Mouse (Mus musculus) hindbrain, embryonic 13.5 days (tissue): Measurements from ENCODE around the gene Bnip3. TPM values are rescaled to one million over a fixed set of nuclear protein-coding genes. Genes with fewer than 3 reads are reported as not detected.

Experiments used
- ATAC-seq: fragments of 200-750 bp; cut with Nextera tagmentation; 2 replicates; pipeline ENCODE4 v1.8.0; 2017; ENCODE audit warnings: moderate TSS enrichment; ENCODE audit not compliant: low FRiP score
- H3K27ac ChIP-seq: fragments of 300-500 bp; sonication (generic); 2 replicates; pipeline ENCODE4 v1.5.1; 2015; ENCODE audit warnings: inconsistent platforms, mild to moderate bottlenecking, moderate library complexity
- H3K27me3 ChIP-seq: fragments of 300-500 bp; sonication (generic); 2 replicates; pipeline ENCODE4 v1.6.1; 2015; ENCODE audit warnings: mild to moderate bottlenecking, inconsistent platforms
- H3K36me3 ChIP-seq: fragments of 300-500 bp; sonication (generic); 2 replicates; pipeline ENCODE4 v1.6.1; 2015; ENCODE audit warnings: mild to moderate bottlenecking, inconsistent platforms
- H3K4me1 ChIP-seq: fragments of 300-500 bp; sonication (generic); replicated peaks from 2 replicates; pipeline ENCODE4 v1.6.1; 2015; ENCODE audit warnings: inconsistent platforms
- H3K4me2 ChIP-seq: fragments of 300-500 bp; sonication (generic); 2 replicates; pipeline ENCODE4 v1.6.1; 2015; ENCODE audit warnings: inconsistent platforms, mild to moderate bottlenecking, moderate library complexity
- H3K4me3 ChIP-seq: fragments of 300-500 bp; sonication (generic); 2 replicates; pipeline ENCODE4 v1.5.1; 2015; ENCODE audit warnings: mild to moderate bottlenecking, inconsistent platforms
- H3K9ac ChIP-seq: fragments of 300-500 bp; sonication (generic); 2 replicates; pipeline ENCODE4 v1.6.1; 2015; ENCODE audit warnings: mild to moderate bottlenecking, inconsistent platforms
- H3K9me3 ChIP-seq: fragments of 300-500 bp; sonication (generic); 2 replicates; pipeline ENCODE4 v1.6.1; 2016; ENCODE audit warnings: inconsistent platforms
- WGBS: fragments of 180-500 bp; shearing (Covaris S2); methylation state at CpG from one replicate; pipeline ENCODE4 v1.1.7; 2015; 5-methylcytosine and 5-hydroxymethylcytosine counted together
- polyA plus RNA-seq: library from polyadenylated mRNA; unstranded; fragments of >200 nt; fragmentation: Nextera tagmentation; extraction: Ambion mirVana; gene quantifications from 2 replicates; pipeline ENCODE4 v1.2.1, GENCODE M21; 2015

The Bnip3 gene
- polyA plus RNA-seq, 1 experiment from 2014 or later: 89.9 TPM

DNA sequence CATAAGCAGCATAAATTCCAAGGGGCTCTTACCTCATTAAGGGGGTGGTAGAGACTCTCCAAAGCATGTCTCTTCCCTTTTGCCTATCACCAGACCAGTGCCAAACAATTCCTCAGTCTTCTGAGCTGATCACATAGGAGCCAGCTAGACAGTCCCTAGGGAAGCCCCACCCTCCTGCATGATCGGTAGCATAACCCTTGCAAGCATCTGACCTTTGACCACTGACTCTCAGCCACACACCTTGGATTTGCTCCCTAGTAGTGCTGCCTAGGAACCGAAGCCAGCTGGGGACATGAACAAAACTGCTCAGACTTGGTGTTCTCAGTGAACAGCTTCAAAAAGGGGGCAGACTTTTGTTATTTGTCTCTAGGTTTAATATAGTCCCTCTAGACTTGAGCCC is 11.2 kb downstream of the Bnip3 start:
- 78% methylated on average over 2 of the region's 2 CpGs for WGBS
- Histone ChIP-seq H3K4me1 (no peaks in the 10 kb centered on the region), H3K4me3 (no peak overlapping the region), H3K4me2 (no peak overlapping the region), H3K27me3 (no peaks in the 10 kb centered on the region), H3K9me3 (no peaks in the 10 kb centered on the region), H3K27ac (no peak overlapping the region), H3K9ac (no peak overlapping the region), H3K36me3 (peaks cover 37% of the 10 kb centered on the region)
- ATAC-seq: no peak

- no peak overlapping the region for H3K4me3 ChIP-seq
- peaks cover 42% of the 10 kb centered on the region for H3K36me3 ChIP-seq
Measured at GRCm38 (mm10) chr7:138885365-138886289, 23.7 kb downstream of the Bnip3 start.

DNA sequence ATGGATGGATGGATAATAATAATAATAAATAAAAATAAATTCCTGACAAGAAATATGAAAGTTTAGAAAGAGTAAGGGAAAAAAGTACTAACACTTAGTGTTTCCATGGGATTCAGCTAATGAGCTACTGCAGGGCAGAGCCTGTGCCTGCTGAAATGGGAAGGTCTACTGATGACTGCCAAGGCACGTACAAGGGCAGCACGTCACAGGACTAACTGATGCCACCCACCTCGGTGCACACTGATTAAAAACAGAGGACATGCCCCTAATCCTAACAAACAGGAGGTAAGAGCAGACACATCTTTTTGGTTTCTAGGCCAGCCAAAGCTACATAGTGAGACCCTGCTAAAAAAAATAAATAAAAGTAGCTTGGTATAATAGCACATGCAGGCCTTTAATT is 25.6 kb downstream of the Bnip3 start:
- Histone ChIP-seq H3K4me2 (no peak overlapping the region), H3K27me3 (no peaks in the 10 kb centered on the region), H3K9me3 (no peaks in the 10 kb centered on the region), H3K4me3 (no peak overlapping the region), H3K36me3 (peaks cover 61% of the 10 kb centered on the region), H3K4me1 (no peaks in the 10 kb centered on the region), H3K9ac (no peak overlapping the region), H3K27ac (no peak overlapping the region)
- ATAC-seq: no peak
- WGBS: 99% methylated on average over 3 of the region's 3 CpGs

More at GRCm38 (mm10) chr7:138885365-138886289, 23.7 kb downstream of the Bnip3 start:
- H3K4me1 ChIP-seq: no peaks in the 10 kb centered on the region
- H3K9me3 ChIP-seq: no peaks in the 10 kb centered on the region
- no peaks in the 10 kb centered on the region for H3K27me3 ChIP-seq
- no peak overlapping the region for H3K9ac ChIP-seq
- 90% methylated on average over 13 of the region's 13 CpGs for WGBS
- H3K4me2 ChIP-seq: no peak overlapping the region
- H3K27ac ChIP-seq: no peak overlapping the region
- no peak for ATAC-seq

DNA sequence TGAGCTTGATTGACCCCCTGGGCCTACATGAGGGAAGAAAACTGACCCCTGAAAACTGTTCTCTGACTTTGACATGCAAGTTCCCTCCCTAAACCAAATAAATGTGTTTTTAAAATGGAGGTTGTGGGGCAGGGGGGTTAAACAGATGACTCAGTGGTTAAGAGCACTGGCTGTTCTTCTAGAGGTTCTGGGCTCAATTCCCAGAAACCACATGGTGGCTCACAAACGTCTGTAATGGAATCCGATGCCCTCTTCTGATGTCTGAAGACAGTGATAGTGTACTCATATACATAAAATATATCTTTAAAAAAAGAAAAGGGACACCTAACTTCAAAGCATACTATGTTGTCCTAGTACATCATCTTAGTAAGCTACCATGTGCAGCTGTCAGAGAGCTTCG is 34.3 kb downstream of the Bnip3 start:
- H3K4me1 ChIP-seq: no peaks in the 10 kb centered on the region
- H3K9me3 ChIP-seq: no peaks in the 10 kb centered on the region
- no peak overlapping the region for H3K4me2 ChIP-seq
- H3K4me3 ChIP-seq: no peak overlapping the region
- ATAC-seq: no peak
- peaks cover 97% of the 10 kb centered on the region for H3K36me3 ChIP-seq
- no peak overlapping the region for H3K27ac ChIP-seq
- H3K9ac ChIP-seq: no peak overlapping the region
- WGBS: 91% methylated on average over 3 of the region's 3 CpGs
- H3K27me3 ChIP-seq: no peaks in the 10 kb centered on the region

GRCm38 (mm10) chr7:138872956-138873355 is 36.4 kb downstream of the Bnip3 start:
- H3K9ac ChIP-seq: no peak overlapping the region
- WGBS: 82% methylated on average over 3 of the region's 3 CpGs
- H3K4me2 ChIP-seq: no peak overlapping the region

DNA sequence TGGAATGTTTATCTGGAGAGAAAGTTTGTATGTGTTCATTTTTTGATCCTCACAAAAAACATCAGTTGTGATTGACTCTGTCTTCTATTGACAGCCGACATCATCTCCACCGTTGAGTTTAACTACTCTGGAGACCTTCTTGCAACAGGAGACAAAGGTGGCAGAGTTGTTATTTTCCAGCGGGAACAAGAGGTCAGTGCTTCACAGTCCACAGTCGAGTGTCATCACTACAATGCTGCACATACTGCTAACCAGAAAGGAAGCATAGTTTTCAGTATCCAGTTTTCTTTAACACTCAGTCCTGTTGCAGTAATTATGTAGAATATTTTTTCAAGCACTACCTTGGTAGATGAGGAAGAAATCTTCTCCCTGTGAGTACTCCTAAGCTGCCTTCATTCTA is 41.0 kb downstream of the Bnip3 start:
- 95% methylated on average over 4 of the region's 4 CpGs for WGBS
- no peak for ATAC-seq
- H3K27ac ChIP-seq: no peak overlapping the region
- H3K4me2 ChIP-seq: no peak overlapping the region
- peaks cover 6% of the 10 kb centered on the region; the same call in 1 of the 2 replicates for H3K4me1 ChIP-seq
- no peak overlapping the region for H3K4me3 ChIP-seq
- no peaks in the 10 kb centered on the region for H3K9me3 ChIP-seq
- no peaks in the 10 kb centered on the region for H3K27me3 ChIP-seq
- H3K9ac ChIP-seq: no peak overlapping the region
- peaks cover 43% of the 10 kb centered on the region for H3K36me3 ChIP-seq

More at GRCm38 (mm10) chr7:138872956-138873355, 36.4 kb downstream of the Bnip3 start:
- no peak overlapping the region for H3K27ac ChIP-seq
- H3K36me3 ChIP-seq: peaks cover 89% of the 10 kb centered on the region
- no peak for ATAC-seq
- no peaks in the 10 kb centered on the region for H3K4me1 ChIP-seq
- H3K27me3 ChIP-seq: no peaks in the 10 kb centered on the region
- H3K9me3 ChIP-seq: no peaks in the 10 kb centered on the region
- no peak overlapping the region for H3K4me3 ChIP-seq

- Histone ChIP-seq H3K4me1 (peaks cover 6% of the 10 kb centered on the region; the same call in 1 of the 2 replicates), H3K9ac (no peak overlapping the region), H3K9me3 (no peaks in the 10 kb centered on the region), H3K4me3 (no peak overlapping the region), H3K4me2 (no peak overlapping the region), H3K27me3 (no peaks in the 10 kb centered on the region), H3K36me3 (peaks cover 36% of the 10 kb centered on the region), H3K27ac (no peak overlapping the region)
- 77% methylated on average over 6 of the region's 6 CpGs for WGBS
- no peak for ATAC-seq
Measured at GRCm38 (mm10) chr7:138867286-138867685, 42.0 kb downstream of the Bnip3 start.

DNA sequence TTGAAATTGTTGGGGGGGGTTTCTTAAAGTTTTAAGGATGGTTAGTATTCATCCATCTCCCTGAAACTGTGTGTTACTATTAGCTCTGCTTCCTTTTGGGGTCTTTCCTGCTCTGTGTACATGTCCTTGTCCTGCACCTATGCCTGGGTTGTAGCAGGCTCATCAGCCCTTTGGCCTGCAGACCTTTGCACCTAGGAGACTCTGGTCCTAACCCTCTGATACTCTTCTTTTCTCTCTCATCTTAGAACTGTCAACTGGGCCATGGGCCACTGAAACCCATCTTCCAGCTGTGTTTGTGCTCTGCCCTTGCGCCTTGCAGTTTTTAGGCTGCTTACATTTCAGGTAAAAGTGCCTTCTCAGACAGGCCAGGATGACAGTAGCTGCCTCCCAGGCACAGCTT is 44.5 kb downstream of the Bnip3 start:
- Histone ChIP-seq H3K27ac (no peak overlapping the region), H3K4me3 (no peak overlapping the region), H3K9ac (no peak overlapping the region), H3K4me1 (peaks cover 6% of the 10 kb centered on the region; the same call in 1 of the 2 replicates), H3K36me3 (peaks cover 21% of the 10 kb centered on the region), H3K9me3 (no peaks in the 10 kb centered on the region), H3K27me3 (no peaks in the 10 kb centered on the region), H3K4me2 (no peak overlapping the region)
- 96% methylated on average over 1 of the region's 1 CpGs for WGBS
- no peak for ATAC-seq

GRCm38 (mm10) chr7:138863950-138864572 is 45.3 kb downstream of the Bnip3 start:
- no peak for ATAC-seq
- no peak overlapping the region for H3K4me3 ChIP-seq
- 91% methylated on average over 3 of the region's 3 CpGs for WGBS
- peaks cover 16% of the 10 kb centered on the region for H3K36me3 ChIP-seq
- no peaks in the 10 kb centered on the region for H3K27me3 ChIP-seq
- no peak overlapping the region for H3K9ac ChIP-seq
- no peak overlapping the region for H3K4me2 ChIP-seq
- H3K9me3 ChIP-seq: no peaks in the 10 kb centered on the region
- no peak overlapping the region for H3K27ac ChIP-seq
- H3K4me1 ChIP-seq: peaks cover 6% of the 10 kb centered on the region; the same call in 1 of the 2 replicates

- peaks cover 52% of the 10 kb centered on the region for H3K36me3 ChIP-seq
- H3K9me3 ChIP-seq: no peaks in the 10 kb centered on the region
- H3K4me2 ChIP-seq: no peak overlapping the region
- H3K9ac ChIP-seq: no peak overlapping the region
- no peak for ATAC-seq
- H3K27ac ChIP-seq: no peak overlapping the region
- H3K27me3 ChIP-seq: no peaks in the 10 kb centered on the region
- H3K4me1 ChIP-seq: peaks cover 14% of the 10 kb centered on the region; the same call in 1 of the 2 replicates
- H3K4me3 ChIP-seq: no peak overlapping the region
- WGBS: 61% methylated on average over 2 of the region's 2 CpGs
Measured at GRCm38 (mm10) chr7:138856670-138857069, 52.6 kb downstream of the Bnip3 start.

GRCm38 (mm10) chr7:138854201-138854600 is 55.1 kb downstream of the Bnip3 start:
- H3K4me1 ChIP-seq: peaks cover 27% of the 10 kb centered on the region
- H3K27ac ChIP-seq: no peak overlapping the region
- no peak overlapping the region for H3K4me2 ChIP-seq
- no peak overlapping the region for H3K4me3 ChIP-seq
- ATAC-seq: no peak
- no peak overlapping the region for H3K9ac ChIP-seq
- no peaks in the 10 kb centered on the region for H3K27me3 ChIP-seq
- WGBS: 95% methylated on average over 2 of the region's 2 CpGs
- no peaks in the 10 kb centered on the region for H3K9me3 ChIP-seq
- H3K36me3 ChIP-seq: peaks cover 61% of the 10 kb centered on the region

GRCm38 (mm10) chr7:138853417-138854031 is 55.8 kb downstream of the Bnip3 start:
- H3K9ac ChIP-seq: no peak overlapping the region
- H3K36me3 ChIP-seq: peaks cover 62% of the 10 kb centered on the region
- ATAC-seq: no peak
- H3K4me1 ChIP-seq: peaks cover 32% of the 10 kb centered on the region
- H3K4me3 ChIP-seq: no peak overlapping the region
- no peaks in the 10 kb centered on the region for H3K9me3 ChIP-seq
- H3K27me3 ChIP-seq: no peaks in the 10 kb centered on the region
- no peak overlapping the region for H3K27ac ChIP-seq
- no peak overlapping the region for H3K4me2 ChIP-seq
- WGBS: 90% methylated on average over 4 of the region's 4 CpGs
